Mouse (Mus musculus): ENCODE measurements around the gene Cyfip2. TPM values are rescaled to one million over a fixed set of nuclear protein-coding genes. Genes with fewer than 3 reads are reported as not detected.
"Not testable (repeated sequence)": the region's sequence is repeated elsewhere in the genome, so short reads cannot be mapped to it uniquely, and the experiment has no call there.

The Cyfip2 gene
- polyA plus RNA-seq, 1 experiment from 2014 or later, result 6.1 TPM

- H3K9ac ChIP-seq (replicated peaks), result no peak overlapping the region
- DNase-seq, result no peak
- no peaks in the 10 kb centered on the region for H3K4me1 ChIP-seq (ENCODE audit: insufficient read depth)
- H3K27ac ChIP-seq (ENCODE audit: low read depth), result no peak overlapping the region
- no peaks in the 10 kb centered on the region for H3K9me3 ChIP-seq (ENCODE audit: low read length)
- no peak for ATAC-seq
- peaks cover 9% of the 10 kb centered on the region; the same call in 1 of the 2 replicates for H3K36me3 ChIP-seq (replicated peaks; ENCODE audit: insufficient read depth, low read length)
- no peak overlapping the region for H3K4me3 ChIP-seq (ENCODE audit: low read depth, low read length)
- no peak for TF ChIP-seq CTCF (IDR thresholded peaks at IDR 0.05; ENCODE audit: low read depth)
- TF ChIP-seq EP300 (IDR thresholded peaks at IDR 0.05; ENCODE audit: low read depth), result no peak
- WGBS (ENCODE audit: insufficient replicate concordance), result 63% methylated on average over 4 of the region's 4 CpGs
- H3K27me3 ChIP-seq (ENCODE audit: insufficient read depth, low read length), result no peaks in the 10 kb centered on the region
- no peak overlapping the region for H3K4me2 ChIP-seq (ENCODE audit: low read depth, low read length)
Measured at GRCm38 (mm10) chr11:46194175-46194574, 118.5 kb downstream of the Cyfip2 start.

DNA sequence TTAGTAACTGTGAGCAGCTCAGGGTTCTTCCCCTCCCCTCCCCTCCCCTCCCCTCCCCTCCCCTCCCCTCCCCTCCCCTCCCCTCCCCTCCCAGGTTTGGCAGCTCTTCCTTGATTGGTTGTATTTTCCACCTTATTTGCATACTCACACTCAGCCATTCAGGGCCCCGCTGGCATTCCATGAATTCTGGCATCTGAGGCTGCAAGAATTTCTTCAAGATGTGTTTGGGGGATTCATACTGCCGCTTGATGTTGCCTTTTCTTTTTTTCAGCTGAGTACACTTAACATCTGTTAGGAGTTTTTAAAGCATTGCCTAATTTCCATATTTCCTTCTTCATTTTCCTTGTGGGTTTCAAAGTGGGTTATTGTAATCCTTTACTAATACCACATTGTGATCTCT lies 124.4 kb downstream of the Cyfip2 start:
- no peaks in the 10 kb centered on the region for H3K9me3 ChIP-seq (ENCODE audit: low read length)
- H3K27me3 ChIP-seq (ENCODE audit: insufficient read depth, low read length), result no peaks in the 10 kb centered on the region
- H3K9ac ChIP-seq (replicated peaks), result no peak overlapping the region
- no peak overlapping the region for H3K27ac ChIP-seq (ENCODE audit: low read depth)
- no peak overlapping the region for H3K4me3 ChIP-seq (ENCODE audit: low read depth, low read length)
- H3K4me2 ChIP-seq (ENCODE audit: low read depth, low read length), result no peak overlapping the region
- no peak for TF ChIP-seq CTCF (IDR thresholded peaks at IDR 0.05; ENCODE audit: low read depth)
- no peak for TF ChIP-seq EP300 (IDR thresholded peaks at IDR 0.05; ENCODE audit: low read depth)
- no peak for ATAC-seq
- WGBS (ENCODE audit: insufficient replicate concordance), result 63% methylated on average over 2 of the region's 2 CpGs
- DNase-seq, result no peak
- no peaks in the 10 kb centered on the region for H3K36me3 ChIP-seq (replicated peaks; ENCODE audit: insufficient read depth, low read length)
- H3K4me1 ChIP-seq (ENCODE audit: insufficient read depth), result no peaks in the 10 kb centered on the region

- no peak for DNase-seq
- Histone ChIP-seq H3K9me3 (ENCODE audit: low read length) (no peaks in the 10 kb centered on the region), H3K9ac (replicated peaks) (no peak overlapping the region), H3K4me1 (ENCODE audit: insufficient read depth) (no peaks in the 10 kb centered on the region), H3K27ac (ENCODE audit: low read depth) (no peak overlapping the region), H3K4me2 (ENCODE audit: low read depth, low read length) (no peak overlapping the region), H3K36me3 (replicated peaks; ENCODE audit: insufficient read depth, low read length) (no peaks in the 10 kb centered on the region), H3K27me3 (ENCODE audit: insufficient read depth, low read length) (no peaks in the 10 kb centered on the region), H3K4me3 (ENCODE audit: low read depth, low read length) (no peak overlapping the region)
- no peak for ATAC-seq
- TF ChIP-seq CTCF (IDR thresholded peaks at IDR 0.05; ENCODE audit: low read depth), result no peak
- no peak for TF ChIP-seq EP300 (IDR thresholded peaks at IDR 0.05; ENCODE audit: low read depth)
- 42% methylated on average over 4 of the region's 4 CpGs for WGBS (ENCODE audit: insufficient replicate concordance)
Measured at GRCm38 (mm10) chr11:46185486-46185885, 127.2 kb downstream of the Cyfip2 start.

- Histone ChIP-seq H3K27me3 (ENCODE audit: insufficient read depth, low read length) (no peaks in the 10 kb centered on the region), H3K4me3 (ENCODE audit: low read depth, low read length) (no peak overlapping the region), H3K27ac (ENCODE audit: low read depth) (no peak overlapping the region), H3K4me1 (ENCODE audit: insufficient read depth) (no peaks in the 10 kb centered on the region), H3K9me3 (ENCODE audit: low read length) (no peaks in the 10 kb centered on the region), H3K9ac (replicated peaks) (no peak overlapping the region), H3K36me3 (replicated peaks; ENCODE audit: insufficient read depth, low read length) (no peaks in the 10 kb centered on the region), H3K4me2 (ENCODE audit: low read depth, low read length) (no peak overlapping the region)
- 69% methylated on average over 3 of the region's 3 CpGs for WGBS (ENCODE audit: insufficient replicate concordance)
- TF ChIP-seq CTCF (IDR thresholded peaks at IDR 0.05; ENCODE audit: low read depth) (no peak), EP300 (IDR thresholded peaks at IDR 0.05; ENCODE audit: low read depth) (no peak)
- ATAC-seq, result no peak
- DNase-seq, result no peak
Measured at GRCm38 (mm10) chr11:46184946-46185345, 127.7 kb downstream of the Cyfip2 start.

DNA sequence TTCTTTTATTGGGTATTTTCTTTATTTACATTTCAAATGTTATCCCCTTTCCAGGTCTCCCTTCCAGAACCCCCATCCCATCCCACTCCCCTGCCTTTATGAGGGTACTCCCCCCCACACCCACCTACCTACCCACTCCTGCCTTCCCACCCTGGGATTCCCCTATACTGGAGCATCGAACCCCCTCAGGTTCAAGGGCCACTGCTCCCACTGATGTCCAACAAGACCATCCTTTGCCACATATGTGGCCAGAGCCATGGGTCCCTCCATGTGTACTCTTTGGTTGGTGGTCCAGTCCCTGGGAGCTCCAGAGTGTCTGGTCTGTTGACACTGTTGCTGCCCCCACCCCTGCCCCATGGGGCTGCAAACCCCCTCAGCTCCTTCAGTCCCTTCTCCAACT lies 130.6 kb downstream of the Cyfip2 start:
- WGBS (ENCODE audit: insufficient replicate concordance), result 83% methylated on average over 1 of the region's 1 CpGs
- DNase-seq; H3K4me2 ChIP-seq (ENCODE audit: low read depth, low read length); H3K27me3 ChIP-seq (ENCODE audit: insufficient read depth, low read length); H3K4me3 ChIP-seq (ENCODE audit: low read depth, low read length); H3K9me3 ChIP-seq (ENCODE audit: low read length); H3K36me3 ChIP-seq (replicated peaks; ENCODE audit: insufficient read depth, low read length); H3K9ac ChIP-seq (replicated peaks); H3K4me1 ChIP-seq (ENCODE audit: insufficient read depth); H3K27ac ChIP-seq (ENCODE audit: low read depth); ATAC-seq: not testable (repeated sequence)

DNA sequence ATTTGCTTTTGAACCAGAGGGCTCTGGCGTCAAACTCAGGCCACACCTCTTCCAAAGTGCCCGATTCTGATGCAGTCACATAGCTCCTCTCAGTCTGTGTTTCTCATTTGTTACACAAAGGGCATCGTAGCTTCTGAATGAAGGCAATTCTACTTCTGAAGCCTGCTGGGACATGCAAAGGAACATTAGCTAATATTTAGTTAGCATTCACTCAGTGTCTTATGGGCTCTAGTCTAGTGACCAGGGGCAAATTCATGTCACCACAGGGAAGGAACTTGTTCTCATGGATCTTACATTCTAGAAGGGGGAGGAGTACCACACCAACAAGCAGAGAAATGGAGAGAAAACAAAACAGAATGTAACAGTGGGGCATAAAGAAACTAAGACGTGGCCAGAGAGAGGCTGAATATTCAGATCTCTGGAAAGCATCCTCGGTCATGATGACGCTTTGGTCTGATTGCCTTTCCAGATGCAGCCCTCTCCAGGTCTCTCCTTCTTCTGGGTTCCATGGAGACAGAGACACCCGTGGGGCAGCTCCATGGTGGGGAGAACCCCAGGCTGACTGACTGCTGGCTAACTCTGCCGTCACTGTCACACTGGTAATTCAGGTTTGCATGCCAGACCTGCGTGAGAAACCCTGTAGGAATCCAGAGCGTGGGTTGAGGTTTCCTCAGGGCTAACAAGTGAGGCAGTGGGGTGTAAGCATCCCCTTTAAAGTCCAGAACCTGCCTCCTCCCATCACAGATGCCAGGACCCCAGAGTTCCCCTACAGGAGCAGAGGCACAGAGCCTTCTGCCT lies 135.2 kb downstream of the Cyfip2 start:
- TF ChIP-seq EP300 (IDR thresholded peaks at IDR 0.05; ENCODE audit: low read depth) (no peak), CTCF (IDR thresholded peaks at IDR 0.05; ENCODE audit: low read depth) (no peak)
- ATAC-seq, result no peak
- Histone ChIP-seq H3K4me1 (ENCODE audit: insufficient read depth) (no peaks in the 10 kb centered on the region), H3K4me2 (ENCODE audit: low read depth, low read length) (no peak overlapping the region), H3K9ac (replicated peaks) (no peak overlapping the region), H3K27ac (ENCODE audit: low read depth) (no peak overlapping the region), H3K9me3 (ENCODE audit: low read length) (no peaks in the 10 kb centered on the region), H3K36me3 (replicated peaks; ENCODE audit: insufficient read depth, low read length) (no peaks in the 10 kb centered on the region), H3K27me3 (ENCODE audit: insufficient read depth, low read length) (no peaks in the 10 kb centered on the region), H3K4me3 (ENCODE audit: low read depth, low read length) (no peak overlapping the region)
- DNase-seq, result no peak
- WGBS (ENCODE audit: insufficient replicate concordance), result 75% methylated on average over 10 of the region's 10 CpGs

Data from liver, postnatal 0 days (tissue).